Mouse (Mus musculus): ENCODE results near the gene Ryr2.
"Not testable (repeated sequence)": the region's sequence is repeated elsewhere in the genome, so short reads cannot be mapped to it uniquely, and the experiment has no call there.

The Ryr2 gene

DNA sequence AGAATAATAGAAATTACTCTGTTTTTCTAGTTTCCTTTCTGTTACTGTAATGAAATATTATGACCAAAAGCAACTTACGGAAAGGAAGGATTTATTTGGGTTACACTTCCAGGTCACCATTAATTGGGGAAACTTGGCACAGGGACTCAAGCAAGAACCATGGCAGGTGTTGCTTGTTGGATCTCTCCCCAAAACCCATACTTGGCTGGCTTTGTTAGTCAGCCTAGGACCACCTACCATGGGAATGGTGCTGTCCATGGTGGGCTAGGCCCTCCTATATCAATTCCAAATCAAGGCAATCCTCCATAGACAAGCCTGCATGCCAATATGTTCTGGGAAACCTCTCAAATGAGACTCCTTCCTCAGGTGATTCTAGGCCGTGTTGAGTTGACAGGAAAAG, 237.3 kb downstream of the Ryr2 start:
- DNase-seq = no peak

DNA sequence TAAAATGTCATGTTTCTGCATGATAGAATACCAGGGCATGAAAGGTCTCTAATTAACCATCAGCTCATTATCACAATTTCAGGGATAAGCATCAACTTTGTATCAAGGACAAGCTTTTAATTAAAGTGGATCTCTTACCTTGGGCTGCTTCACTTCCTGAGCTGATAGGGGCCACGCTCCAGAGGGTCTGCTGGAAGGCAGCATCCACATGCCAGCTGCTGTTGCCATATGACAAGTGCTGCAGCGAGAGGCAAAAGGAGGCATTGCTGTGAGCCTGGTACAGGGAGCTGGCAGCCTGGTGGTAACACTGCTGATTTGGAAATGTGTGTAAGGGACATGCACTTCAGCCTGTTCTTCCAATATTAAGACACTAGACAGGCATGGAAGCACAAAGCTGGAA, 237.8 kb downstream of the Ryr2 start:
- no peak for DNase-seq

DNA sequence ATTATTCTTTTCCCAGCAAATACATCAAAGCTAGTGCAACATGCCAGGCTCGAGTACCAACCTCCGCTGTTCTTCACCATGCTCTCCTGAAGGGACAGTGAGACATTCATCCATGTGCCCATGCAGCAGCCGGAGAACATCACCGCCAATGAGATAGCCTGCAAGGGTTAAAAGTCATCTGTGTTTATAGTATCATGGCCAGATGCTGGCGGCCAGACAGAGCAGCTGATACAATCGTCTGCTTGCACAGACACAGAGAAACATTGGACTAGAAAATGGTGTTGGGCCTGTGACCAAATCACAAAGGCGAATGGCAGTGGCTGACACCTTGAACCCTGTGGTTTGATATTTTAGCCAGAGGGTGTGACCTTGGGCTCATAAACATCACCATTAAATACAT, 238.7 kb downstream of the Ryr2 start:
- DNase-seq = no peak

DNA sequence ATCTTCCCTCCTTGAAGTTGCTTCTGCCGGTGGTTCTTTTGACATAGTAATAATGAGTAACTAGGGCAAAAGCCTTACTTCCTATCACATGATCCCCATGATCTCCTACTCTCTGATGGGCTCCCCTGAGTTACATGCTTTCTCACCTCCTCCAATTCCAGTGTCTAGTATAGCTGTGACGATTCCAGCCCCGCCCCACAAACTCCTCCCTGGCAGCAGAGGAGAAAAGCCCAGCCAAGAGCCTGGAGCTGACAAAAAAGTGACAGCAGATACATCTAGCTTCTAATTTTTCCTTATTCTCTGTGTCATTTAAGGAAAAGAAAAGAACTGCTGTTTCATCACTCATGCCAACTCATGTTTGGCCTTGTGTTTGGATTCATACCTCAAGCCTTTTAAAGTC, 241.5 kb downstream of the Ryr2 start:
- no peak for DNase-seq

DNA sequence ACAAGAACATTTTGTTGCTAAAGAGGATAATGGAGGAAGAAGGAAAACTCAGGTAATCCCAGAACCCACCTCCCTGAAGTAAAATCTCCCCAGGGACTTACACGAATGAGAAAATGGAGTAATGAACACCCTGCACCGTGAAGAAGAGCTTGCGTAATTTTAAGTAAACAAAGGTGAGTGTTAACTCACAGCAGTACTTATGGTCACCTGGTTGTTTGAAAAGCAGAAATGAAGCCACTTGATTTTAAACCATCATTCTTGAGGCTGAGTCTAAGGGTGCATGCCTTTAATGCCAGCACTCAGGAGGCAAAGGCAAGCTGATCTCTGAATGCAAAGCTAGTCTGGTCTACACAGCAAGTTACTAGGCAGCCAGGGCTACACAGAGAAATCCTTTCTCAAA, 255.1 kb downstream of the Ryr2 start:
- no peak for DNase-seq

DNA sequence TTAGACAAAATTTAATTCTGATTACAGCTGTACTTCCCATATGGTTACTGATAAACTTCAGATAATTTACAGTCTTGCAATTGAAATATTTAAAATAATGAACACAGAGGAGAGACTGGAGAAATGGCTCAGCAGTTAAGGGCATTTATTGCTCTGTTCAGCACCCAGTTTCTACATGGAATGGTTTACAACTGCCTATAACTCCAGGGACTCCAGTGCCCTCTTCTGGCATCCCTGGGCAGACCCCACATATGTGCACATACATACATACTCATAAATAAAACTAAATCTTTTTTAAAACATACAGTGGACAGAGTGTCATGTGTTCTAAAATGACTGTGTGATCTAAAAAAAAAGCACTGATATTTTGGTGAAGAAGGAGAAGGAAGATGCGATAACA, 262.9 kb downstream of the Ryr2 start:
- DNase-seq = no peak

DNA sequence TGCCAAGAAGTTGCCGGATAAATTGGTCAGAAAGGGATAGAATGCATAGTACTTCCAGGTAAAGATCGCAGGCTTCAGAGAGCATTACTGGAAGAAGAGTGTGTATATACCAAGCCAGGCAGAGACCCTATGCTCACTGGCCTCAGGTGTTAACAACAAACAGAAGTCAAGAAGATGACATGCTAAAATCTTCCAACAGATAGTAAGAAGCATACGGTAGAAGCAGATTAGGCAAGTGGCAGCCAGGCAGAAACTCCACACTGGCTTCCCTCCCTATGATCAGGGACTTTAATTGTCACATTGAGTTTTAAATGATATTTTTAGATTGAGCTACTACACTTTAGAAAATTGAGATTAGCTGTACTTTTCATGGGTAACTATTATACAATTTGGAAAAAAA, 268.9 kb downstream of the Ryr2 start:
- no peak for DNase-seq

DNA sequence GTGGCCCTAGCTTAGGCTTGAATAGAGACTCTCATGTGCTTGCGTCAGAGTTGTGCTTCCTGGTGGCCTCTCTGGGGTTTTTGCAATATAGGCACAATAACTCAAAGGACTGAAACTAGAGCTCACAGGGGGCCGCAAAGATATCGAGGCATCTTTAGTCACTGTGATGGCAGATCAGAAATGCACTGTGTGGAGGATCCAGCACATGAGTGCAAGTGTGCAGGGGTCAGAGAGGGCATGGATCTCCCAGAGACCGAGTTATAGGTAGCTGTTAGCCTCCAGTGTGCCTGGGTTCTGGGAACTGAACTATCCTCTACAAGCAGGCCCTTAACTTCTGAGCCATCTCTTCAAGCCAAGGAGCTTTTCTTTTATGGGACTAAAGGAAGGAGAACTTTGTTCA, 269.6 kb downstream of the Ryr2 start:
- DNase-seq = no peak

DNA sequence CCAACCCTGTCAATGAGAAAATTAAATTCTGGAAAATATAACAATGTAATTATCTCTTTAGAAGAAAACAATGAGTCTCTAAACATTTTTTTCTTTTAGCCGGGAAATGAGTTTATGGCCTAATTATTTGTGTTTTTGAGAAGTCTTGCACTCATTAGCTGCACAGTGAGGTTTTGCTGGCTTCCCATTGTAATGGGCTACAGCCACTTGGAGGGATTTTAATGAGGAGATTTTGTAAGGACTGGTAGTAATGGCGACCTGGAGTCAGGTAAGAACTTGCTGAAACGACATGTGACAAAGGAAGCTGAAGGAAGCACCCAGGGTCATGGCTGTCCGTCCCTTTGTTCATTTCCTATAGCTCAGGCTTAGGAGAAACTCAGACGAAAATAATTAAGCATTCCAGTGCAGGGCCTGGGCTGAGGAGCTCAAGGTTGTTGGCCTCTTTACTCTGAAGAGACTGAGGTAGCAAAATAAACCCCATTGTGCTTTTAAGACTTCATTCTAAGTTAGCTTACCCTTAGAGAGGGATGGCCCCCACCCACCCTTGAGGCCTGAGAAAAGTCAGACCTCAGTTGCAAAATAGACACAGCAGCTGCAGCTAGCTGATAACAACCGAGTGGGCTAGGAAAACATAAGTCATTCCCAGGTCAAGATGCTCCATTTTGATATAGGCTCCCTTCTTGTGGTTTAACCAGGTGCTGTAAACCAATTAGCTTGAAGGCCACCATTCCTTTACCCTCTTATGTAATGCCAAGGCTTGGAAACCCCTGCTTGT, 270.3 kb downstream of the Ryr2 start:
- DNase-seq = no peak

DNA sequence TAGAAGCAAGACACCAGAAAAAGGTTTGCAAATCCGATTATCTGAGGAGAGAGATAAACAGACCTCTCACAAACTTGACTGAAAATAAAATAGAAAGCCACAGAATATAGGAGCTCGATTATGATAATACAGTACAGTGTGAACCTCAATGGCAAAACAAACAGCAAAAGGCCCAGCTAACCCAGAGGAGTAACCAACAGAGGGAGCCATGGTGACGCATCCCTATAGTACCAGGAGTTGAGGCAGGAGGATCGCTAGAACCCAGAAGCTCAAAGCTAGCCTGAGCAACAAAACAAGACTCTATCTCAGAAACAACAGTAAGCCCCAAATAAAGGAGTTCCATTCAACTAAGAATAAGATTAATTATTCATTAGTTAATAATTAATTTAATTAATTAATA, 275.5 kb downstream of the Ryr2 start:
- DNase-seq = no peak

DNA sequence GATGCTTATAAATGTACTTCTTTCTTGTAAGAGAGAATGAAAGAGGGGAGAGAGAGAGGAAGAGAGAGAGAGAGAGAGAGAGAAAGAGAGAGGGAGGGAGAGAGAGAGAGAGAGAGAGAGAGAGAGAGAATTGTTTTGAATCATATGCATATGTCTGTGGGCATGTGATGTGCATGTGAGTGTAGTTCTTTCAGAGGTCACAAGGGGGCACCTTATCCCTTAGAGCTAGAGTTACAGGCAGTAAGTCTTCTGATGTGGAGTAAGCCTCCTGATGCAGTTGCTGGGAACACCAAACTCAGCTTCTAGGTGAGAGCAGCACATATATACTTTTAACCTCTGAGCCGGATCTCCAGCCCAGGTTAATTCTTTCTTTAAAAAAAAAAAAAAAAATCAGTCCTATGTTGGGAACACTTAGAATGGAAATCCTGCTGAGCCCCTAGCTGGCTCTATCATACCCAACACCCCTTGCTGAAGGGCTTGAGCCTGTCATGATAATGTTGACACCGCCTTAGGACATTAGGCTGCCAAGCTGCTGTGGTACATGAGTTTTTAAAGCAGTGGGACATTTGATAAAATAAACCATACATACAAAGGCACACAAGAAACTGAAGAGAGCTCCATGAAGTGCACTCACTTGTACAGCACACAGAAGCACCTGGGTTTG, 281.1 kb downstream of the Ryr2 start:
- DNase-seq = no peak

DNA sequence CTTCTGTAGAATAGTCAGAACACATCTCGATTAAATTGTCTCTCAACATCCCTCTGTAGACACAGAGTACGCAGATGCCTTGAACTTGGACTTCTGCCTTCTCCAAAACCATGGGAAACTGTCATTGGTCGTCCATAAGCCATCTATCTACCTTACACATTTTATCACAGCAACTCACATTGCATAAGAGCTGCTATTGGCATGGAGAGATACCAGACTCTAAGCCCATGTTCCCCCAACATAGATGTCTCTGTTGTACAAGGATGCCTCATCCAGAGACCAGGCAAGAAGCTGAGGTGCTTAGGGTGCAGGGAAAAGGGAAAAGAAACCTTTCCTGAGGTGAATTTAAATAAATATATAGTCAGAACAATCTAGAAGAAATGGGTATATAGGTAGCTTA, 288.0 kb downstream of the Ryr2 start:
- no peak for DNase-seq

DNA sequence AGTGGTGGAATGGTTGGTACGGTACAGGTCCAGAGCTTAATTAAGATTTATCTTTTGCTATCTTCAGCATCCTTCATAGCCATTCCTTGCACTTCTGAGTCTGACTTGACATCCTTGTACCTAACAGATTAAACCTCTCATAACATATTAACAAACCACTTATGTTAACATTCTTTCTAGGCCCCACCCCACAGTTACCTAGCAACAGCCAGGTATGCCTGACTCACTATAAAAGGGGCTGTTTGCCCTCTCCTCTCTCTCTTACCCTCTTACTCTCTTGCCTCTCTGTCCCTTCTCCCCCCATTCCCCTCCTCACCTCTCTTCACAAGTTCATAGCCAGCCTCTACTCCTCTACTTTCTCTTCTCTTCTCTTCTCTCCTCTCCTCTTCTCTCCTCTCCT, 297.4 kb downstream of the Ryr2 start:
- DNase-seq = not testable (repeated sequence)

DNA sequence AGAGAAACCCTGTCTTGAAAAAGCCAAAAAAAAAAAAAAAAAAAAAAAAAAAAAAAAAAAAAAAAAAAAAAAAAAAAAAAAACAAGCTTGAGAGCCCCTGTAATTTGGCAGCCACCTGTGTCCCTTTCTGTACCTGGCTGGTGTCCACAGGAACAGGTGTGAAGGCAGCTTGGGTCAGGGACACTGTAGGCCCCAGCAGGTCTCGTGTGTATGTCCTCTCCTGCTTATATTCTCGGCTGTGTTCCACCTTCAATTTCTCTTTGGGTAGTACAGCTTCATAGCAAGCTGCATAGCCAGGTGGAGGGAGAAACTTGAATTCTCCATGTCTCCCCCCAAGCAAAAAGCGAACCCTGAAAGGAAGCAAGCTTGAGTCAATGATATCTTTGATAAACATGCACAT, 314.2 kb downstream of the Ryr2 start:
- no peak for DNase-seq

DNA sequence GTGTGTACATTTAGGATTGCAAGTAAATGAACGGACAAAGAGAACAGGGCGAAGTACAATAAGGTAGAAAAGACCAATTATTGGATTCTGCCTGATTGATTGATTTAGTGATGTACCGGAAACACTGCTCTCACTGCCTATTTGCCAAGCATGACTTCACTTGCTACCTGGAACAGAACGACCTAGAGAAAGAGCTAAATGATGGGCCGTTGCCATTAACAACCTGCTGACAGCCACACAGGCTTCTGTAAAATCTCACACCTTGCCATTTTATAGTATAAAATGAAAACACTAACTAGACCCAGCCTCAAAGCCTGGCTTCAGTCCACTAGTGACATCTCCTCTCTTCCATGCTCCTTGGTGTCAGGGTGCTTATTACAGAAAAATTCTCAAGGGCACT, 316.2 kb downstream of the Ryr2 start:
- no peak for DNase-seq

DNA sequence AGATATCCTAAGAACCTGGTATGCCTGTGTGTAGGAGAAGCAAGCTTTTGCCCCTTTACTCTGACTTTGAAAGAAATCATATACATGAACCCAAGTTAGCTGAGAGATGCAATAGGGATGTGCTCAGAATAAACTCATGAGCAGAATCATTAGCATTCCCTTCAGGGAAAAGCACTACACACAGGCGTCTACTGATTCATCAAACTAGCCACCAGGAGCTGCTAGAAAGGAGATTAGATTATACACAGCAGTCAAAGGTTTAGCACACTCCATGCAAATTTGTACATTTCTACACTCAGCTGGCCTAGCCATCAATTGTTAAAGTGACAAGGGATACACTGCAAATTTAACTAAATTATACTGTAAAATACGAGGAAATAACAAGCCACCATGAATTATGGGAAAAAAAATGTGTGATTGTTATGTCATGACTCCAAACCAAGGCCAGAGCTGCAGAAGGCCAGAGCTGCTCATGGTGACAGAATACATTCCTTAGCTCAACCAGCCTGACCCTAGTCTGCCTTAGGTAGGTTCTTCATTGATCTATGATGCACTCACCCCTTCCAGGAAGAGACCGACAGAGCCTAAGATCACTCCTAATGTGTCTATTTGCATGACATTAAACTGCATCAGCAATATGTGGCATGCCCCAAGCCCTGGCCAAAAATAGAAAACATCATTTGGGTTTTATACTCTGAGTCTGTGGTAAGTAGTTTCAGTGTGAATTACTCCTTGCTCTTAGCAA, 324.2 kb downstream of the Ryr2 start:
- DNase-seq = no peak

DNA sequence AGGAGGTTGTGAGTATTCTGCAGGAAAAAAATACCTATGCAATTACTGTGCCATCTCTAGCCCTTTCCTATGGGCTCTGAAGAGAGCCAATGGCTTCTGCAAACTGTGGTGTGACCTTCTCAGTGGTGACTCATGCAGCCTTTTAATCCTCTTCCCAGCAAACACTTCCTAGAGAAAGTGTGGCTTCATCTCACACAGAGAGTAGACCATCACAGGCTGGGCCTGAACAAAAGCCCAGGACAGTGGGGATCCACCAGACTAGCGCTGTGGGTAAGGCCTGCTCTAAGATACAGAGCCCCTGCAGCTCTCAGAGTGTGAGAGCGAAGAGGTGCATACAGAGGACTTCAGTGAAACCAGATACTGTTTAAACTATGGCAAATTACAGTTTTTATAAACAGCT, 325.7 kb downstream of the Ryr2 start:
- DNase-seq = no peak

DNA sequence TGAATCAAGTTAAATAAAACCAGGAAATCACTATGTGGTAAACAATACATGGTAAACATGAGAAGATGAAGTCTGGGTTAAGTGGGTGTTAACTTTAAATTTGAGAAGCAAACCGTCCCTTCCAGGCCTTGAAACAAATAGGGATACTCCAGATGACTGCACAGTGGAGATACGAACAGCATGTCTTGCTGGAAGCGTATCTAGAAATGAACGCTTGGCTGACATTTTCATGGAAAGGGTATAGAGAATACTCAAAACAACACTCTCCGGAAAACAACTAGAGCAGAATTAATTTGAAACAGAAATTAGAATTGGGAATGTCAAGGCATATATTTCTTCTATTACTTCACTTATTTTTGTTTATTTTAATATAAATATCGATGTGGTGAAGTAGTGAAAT, 329.0 kb downstream of the Ryr2 start:
- no peak for DNase-seq

DNA sequence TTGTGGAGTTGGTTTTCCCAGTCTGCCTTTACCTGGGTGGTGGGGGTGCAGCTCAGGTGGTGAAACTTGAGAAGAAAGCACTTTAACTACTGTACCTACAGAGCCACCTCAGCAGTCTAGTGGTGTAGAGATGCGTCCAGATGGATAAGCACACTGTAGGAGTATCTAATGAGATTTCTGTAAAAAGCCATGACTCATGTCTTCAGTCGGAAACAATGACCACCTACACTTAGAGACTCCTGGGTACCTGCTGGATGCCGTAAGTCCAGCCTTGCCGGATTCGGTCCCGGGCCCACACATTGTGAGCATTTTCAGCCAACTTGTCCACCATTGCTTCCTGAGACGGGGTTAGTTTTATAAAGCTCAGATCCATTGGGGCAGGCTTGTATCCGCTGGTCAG, 334.6 kb downstream of the Ryr2 start:
- no peak for DNase-seq

DNA sequence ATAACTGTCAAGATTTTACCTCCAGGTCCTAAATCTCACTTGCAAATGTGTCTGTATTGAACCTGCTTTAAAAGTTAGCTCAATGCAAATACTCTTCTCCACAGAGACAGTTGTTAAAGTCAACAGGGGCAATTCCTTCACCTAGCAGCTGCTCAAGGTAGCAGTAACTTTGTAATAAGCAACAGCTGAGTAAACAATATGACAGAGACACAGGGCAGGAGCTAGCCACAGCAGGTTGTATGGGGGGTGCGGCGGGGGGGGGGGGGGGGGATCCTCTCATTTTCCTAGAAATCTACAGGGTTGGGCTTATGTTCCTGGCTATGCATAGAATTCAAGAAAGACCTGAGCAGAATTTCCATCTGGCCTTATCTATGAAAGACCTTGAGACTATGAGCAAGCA, 339.8 kb downstream of the Ryr2 start:
- no peak for DNase-seq

DNA sequence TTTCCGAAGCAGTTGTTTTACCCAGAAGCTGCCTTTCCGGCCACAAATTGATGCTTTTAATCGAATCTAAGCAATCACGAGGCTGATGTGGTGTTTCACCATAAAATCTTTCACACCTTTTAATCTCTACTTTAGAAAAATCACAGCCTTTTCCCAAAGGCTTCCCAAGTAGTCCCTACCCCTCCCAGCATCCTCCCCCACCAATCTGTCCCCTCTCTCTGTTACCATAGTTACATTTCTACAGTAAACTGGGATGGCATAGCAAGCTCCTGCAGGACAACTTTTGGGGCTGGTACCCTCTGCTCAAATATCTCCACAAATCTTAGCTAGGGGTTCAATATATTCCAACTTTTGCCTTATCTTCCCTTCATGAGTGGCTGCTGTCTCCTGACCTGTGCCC, 342.8 kb downstream of the Ryr2 start:
- DNase-seq = no peak

DNA sequence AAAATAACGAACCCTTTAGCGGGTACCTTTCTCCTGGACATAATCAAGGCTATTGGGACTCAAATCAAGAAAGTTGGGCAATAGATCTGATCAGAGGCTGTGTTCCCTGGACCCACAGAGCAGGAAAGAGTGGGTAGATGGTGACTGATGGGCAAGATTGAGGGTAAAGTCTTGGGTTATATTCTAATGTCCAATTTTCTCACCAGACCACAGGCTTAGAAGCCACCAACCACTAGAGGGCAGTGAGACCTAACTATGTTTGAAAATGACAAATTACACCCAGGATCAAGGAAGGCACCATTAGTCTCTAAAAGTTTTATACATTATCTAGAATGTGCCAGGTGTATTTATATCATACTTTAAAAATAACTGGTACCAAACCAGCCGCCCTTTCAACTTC, 343.6 kb downstream of the Ryr2 start:
- no peak for DNase-seq

DNA sequence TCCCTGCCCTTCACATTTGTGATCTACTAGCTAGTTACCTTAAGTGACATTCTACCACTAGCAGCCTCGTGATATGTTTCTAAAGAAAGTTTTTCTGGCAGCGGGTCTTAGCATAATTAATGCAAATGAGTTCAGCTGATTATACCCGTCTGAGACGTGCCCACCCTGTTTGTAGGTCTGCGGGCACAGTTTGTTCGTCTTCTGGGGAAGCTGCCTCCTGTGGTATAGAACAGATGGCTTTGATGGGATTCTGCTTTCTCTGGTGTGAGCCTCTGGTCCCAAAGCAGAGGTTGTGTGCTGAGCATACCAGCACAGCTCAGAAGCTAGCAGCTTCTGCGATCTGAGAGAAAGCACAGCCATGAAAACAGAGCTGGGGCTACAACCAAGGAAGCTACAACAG, 348.9 kb downstream of the Ryr2 start:
- no peak for DNase-seq

DNA sequence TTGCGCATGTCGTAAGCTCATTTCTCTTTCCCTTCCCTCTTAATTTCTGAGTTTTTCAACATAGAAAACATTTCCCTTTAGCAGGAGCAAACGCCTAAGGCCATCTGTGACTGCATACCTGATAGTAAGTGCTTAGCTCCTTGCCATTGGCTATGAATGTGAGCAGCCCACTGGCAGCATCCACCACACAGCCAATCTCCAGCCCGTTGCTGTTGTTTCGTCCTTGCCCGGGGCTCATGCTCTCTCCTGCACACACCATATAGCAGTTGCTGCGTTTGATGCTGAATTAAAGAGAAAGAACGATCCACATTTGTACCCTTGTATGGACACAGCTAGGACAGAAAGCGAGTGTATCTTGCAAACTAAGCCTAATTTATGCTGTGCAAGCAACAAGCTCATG, 361.3 kb downstream of the Ryr2 start:
- DNase-seq = no peak

All from thymus, postnatal 36 days (tissue).